8 mouse cellular contexts compared by ENCODE assay signal in the genomic region with DNA sequence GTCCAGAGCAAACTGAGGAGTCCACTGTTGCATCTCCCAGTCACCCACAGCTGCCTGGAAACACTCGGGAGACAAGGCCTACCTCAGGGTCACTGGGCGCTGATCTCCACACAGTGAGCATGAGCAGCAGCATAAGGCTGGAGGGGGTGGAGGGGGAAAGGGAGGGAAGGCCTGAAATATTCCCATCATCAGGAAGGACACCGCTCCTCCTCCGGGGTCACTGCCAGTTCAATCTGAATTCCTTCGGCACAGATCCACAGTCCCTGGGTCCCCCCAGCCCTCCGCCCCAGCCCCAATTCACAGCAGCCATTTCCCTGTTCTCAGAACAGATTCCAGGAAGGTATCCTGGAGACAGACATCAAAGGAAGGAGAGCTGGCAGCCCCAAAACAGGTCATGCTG. TPM values are rescaled to one million over a fixed set of nuclear protein-coding genes. Genes with fewer than 3 reads are reported as not detected.
DNase-seq lines count a peak whose midpoint lies in the region; ATAC-seq lines count a peak whose summit lies in the region.

No protein-coding gene starts in this region.

- H3K36me3 ChIP-seq in limb, embryonic 12.5 days: peaks cover 6% of the 10 kb centered on the region; the same call in 1 of the 2 replicates

- ATAC-seq in limb, embryonic 12.5 days (ENCODE audit: insufficient number of reproducible peaks, insufficient read depth, low FRiP score, low TSS enrichment, low read depth): no peak

- H3K9ac ChIP-seq in limb, embryonic 12.5 days (replicated peaks): no peak overlapping the region

- intact Hi-C loops in left cerebral cortex, postnatal 25 days (cut with DNase I): no loop called here

- no peak overlapping the region; the same call in 1 of the 2 replicates for H3K4me2 ChIP-seq in limb, embryonic 12.5 days

- peaks cover 63% of the 10 kb centered on the region for H3K4me1 ChIP-seq in limb, embryonic 12.5 days (replicated peaks)

- peak overlapping the region; percentile 66; the same call in 1 of the 2 replicates for H3K27ac ChIP-seq in limb, embryonic 12.5 days

- WGBS in limb, embryonic 12.5 days: 7% methylated on average over 6 of the region's 6 CpGs

- H3K9me3 ChIP-seq in limb, embryonic 12.5 days: no peaks in the 10 kb centered on the region

- H3K4me3 ChIP-seq in limb, embryonic 12.5 days (replicated peaks): no peak overlapping the region

- no peaks in the 10 kb centered on the region for H3K27me3 ChIP-seq in limb, embryonic 12.5 days

- peak; percentile 15 for DNase-seq in gastrocnemius, postnatal 25 days
- DNase-seq in gastrocnemius, postnatal 10 days: no peak
- peak; percentile 45 for DNase-seq in retina, postnatal 1 day
- no peak for DNase-seq in retina, embryonic 14.5 days (ENCODE audit: low spot score)
- no peak for DNase-seq in layer of hippocampus, adult 11-12 months (ENCODE audit: low spot score)
- DNase-seq in left cerebral cortex, postnatal 25 days (ENCODE audit: low spot score in 2 of 2): no peak
- no peak for DNase-seq in thymus, adult 18-20 months

RNA-seq across cellular contexts. Expression of a gene that starts 35.8 kb away (rescaled TPM):
- total RNA-seq in gastrocnemius, postnatal 25 days (2021): 10 to 100 TPM; 25.6 to 32.0 TPM
- total RNA-seq in gastrocnemius, postnatal 10 days (2021): 10 to 100 TPM; 37.3 to 38.0 TPM
- 61.2 and 67.7 TPM in 2 replicates for polyA plus RNA-seq in limb, embryonic 12.5 days (2016; fragmentation: Nextera tagmentation; extraction: Ambion mirVana)
- total RNA-seq in left cerebral cortex, postnatal 25 days (2021): 10 to 100 TPM; 10.3 to 11.5 TPM

RNA-seq across cellular contexts. Expression of a gene that starts 43.6 kb away (rescaled TPM):
- 10 to 100 TPM; 40.4 to 40.8 TPM for total RNA-seq in gastrocnemius, postnatal 25 days (2021)
- 10 to 100 TPM; 40.1 to 55.2 TPM for total RNA-seq in gastrocnemius, postnatal 10 days (2021)
- polyA plus RNA-seq in limb, embryonic 12.5 days (2016; fragmentation: Nextera tagmentation; extraction: Ambion mirVana): 127 and 149 TPM in 2 replicates
- total RNA-seq in left cerebral cortex, postnatal 25 days (2021): 10 to 100 TPM; 36.3 to 37.3 TPM

Comparison
In these comparisons a context has a peak if more than half of its experiments do, and no peak if none do; other contexts are left out.
1. DNase-seq: peak in gastrocnemius, postnatal 25 days (single experiment) and retina, postnatal 1 day (single experiment); none in gastrocnemius, postnatal 10 days (single experiment), retina, embryonic 14.5 days (single experiment), layer of hippocampus, adult 11-12 months (single experiment), left cerebral cortex, postnatal 25 days (0 of 2) and thymus, adult 18-20 months (0 of 2).